Mouse (Mus musculus) retina, postnatal 7 days (tissue): ENCODE results near the gene Efs.

Experiments used
- DNase-seq: peaks from one replicate; pipeline ENCODE4 v3.0.0-alpha.2; 2012; ENCODE audit warnings: low read depth, low spot score

The Efs gene

DNA sequence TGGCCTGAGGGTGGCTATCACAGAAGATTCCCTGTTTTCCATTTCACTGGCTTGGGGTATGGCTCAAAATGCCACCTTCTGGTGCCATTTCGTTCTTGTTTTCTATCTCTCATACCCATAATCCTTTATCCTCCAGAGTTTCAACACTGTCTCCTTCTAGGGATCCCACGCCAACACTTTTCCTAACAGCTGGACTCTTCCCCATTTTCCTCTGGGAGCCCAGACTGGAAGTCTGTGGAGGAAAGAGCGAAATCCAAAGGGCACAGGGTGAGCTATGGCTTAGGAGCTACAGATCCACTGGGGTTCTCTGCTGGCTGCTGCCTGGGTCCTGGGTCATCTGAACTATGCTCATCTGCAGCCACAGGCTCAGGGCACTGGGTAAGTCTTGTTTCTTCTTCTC, 51.8 kb downstream of the Efs start:
- no peak for DNase-seq

DNA sequence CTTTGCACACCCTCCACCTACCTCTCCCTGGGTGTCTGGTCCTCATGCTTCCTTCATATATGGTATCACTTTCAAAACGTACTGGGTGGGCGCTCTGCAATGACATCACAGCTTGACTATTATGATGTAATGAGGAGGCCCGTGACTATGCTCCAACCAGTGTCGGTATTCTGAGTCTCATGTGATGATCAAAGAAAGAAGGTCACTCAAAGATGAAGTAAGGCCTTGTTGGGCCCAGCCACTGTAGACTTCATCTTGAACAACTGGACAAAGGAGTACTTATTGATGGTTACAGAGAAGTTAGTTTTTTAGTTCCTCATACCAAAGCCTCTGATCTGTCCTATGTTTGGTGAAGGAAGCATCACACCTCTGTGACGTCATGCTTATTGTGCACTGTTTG, 55.1 kb downstream of the Efs start, which contains the start of gene Homez:
Homez (minus strand) TSS at position 101 of the 400 bp plus-strand sequence.
- DNase-seq: no peak

DNA sequence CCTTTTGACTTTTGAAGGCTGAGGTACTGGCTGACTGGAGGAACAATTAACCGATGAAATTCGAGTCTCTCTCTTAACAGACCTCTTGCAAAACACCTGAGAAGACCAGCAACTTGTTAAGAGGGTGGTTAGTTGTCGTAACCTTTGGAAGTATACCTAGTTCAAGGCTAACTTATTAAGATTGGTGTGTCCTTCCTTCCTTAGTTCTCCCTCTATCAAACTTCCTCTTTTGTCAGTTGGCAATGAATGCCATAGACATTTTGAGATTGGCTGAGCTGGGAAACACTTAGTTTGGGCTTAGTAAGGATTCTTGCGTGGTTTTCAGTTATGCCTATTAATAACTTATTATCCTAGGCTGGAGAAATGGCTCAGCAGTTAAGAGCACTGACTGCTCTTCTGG, 57.9 kb downstream of the Efs start:
- no peak for DNase-seq

DNA sequence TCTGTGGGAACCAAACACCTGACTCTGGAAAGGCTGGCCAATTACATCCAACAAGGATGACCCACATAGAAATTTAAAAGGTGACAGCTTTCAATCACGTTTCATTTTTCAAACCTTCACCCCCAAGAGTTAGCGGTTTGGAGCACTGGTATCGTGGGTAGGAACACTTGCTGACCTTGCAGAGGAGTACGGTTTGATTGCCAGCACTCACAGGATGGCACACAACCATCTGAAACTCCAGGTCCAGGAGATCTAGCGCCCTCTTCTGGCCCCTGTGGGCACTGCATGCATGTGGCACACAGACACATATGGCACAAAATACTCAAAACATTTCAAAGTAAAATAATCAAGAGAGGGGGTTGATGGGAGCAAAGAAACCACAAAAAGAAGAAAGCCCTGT, 59.0 kb downstream of the Efs start:
- no peak for DNase-seq
